ENCODE assay signal across 8 mouse cellular contexts in genomic region chr13:109901811-109902210, GRCm38 (mm10).
DNase-seq lines count a peak whose midpoint lies in the region; ATAC-seq lines count a peak whose summit lies in the region.

No protein-coding gene starts in this region.

- no peak for DNase-seq in intestine, embryonic 14.5 days (ENCODE audit: low spot score)
- no peak for DNase-seq in embryonic facial prominence, embryonic 10.5 days (ENCODE audit: low spot score)
- no peak for DNase-seq in hindbrain, embryonic 14.5 days (ENCODE audit: low spot score)
- no peak for DNase-seq in T-cell, adult 2 months (ENCODE audit: low spot score)
- no peak for DNase-seq in gastrocnemius, postnatal 36 days
- DNase-seq in kidney, adult 18-20 months = no peak

- H3K9ac ChIP-seq in intestine, embryonic 14.5 days (ENCODE audit: low read length) = no peak overlapping the region
- H3K9ac ChIP-seq in intestine, embryonic 16.5 days (ENCODE audit: low read depth, low read length) = no peak overlapping the region
- H3K9ac ChIP-seq in hindbrain, embryonic 14.5 days = 0 out of 2 replicates have a peak overlapping the region, but pooled peaks have one; percentile 88
- H3K9ac ChIP-seq in midbrain, embryonic 13.5 days (replicated peaks) = no peak overlapping the region

- ATAC-seq in intestine, embryonic 14.5 days (replicated peaks; ENCODE audit: low FRiP score, low TSS enrichment, low read depth) = no peak
- no peak for ATAC-seq in intestine, embryonic 16.5 days
- ATAC-seq in hindbrain, embryonic 14.5 days (ENCODE audit: low FRiP score) = no peak
- no peak for ATAC-seq in midbrain, embryonic 13.5 days

- WGBS in intestine, embryonic 14.5 days = 70% methylated on average over 5 of the region's 5 CpGs
- whole genome bisulfite sequencing in intestine, embryonic 16.5 days = 63% methylated on average over 5 of the region's 5 CpGs
- WGBS in embryonic facial prominence, embryonic 10.5 days = 63% methylated on average over 5 of the region's 5 CpGs
- 67% methylated on average over 5 of the region's 5 CpGs for WGBS in hindbrain, embryonic 14.5 days
- 68% methylated on average over 5 of the region's 5 CpGs for WGBS in midbrain, embryonic 13.5 days

- H3K36me3 ChIP-seq in intestine, embryonic 14.5 days (ENCODE audit: control insufficient read depth, insufficient read depth, low read length) = no peaks in the 10 kb centered on the region
- no peaks in the 10 kb centered on the region for H3K36me3 ChIP-seq in intestine, embryonic 16.5 days (ENCODE audit: control insufficient read depth, insufficient read depth, low read length)
- H3K36me3 ChIP-seq in embryonic facial prominence, embryonic 10.5 days (replicated peaks) = no peaks in the 10 kb centered on the region
- H3K36me3 ChIP-seq in hindbrain, embryonic 14.5 days (replicated peaks; ENCODE audit: control insufficient read depth, insufficient read depth) = no peaks in the 10 kb centered on the region
- no peaks in the 10 kb centered on the region for H3K36me3 ChIP-seq in midbrain, embryonic 13.5 days

- no peaks in the 10 kb centered on the region for H3K9me3 ChIP-seq in intestine, embryonic 14.5 days (ENCODE audit: control insufficient read depth, low read length)
- H3K9me3 ChIP-seq in intestine, embryonic 16.5 days (ENCODE audit: control insufficient read depth, low read length) = no peaks in the 10 kb centered on the region
- H3K9me3 ChIP-seq in embryonic facial prominence, embryonic 10.5 days = no peaks in the 10 kb centered on the region
- no peaks in the 10 kb centered on the region for H3K9me3 ChIP-seq in hindbrain, embryonic 14.5 days (ENCODE audit: control insufficient read depth, low read length)
- H3K9me3 ChIP-seq in midbrain, embryonic 13.5 days = no peaks in the 10 kb centered on the region

- H3K4me2 ChIP-seq in intestine, embryonic 14.5 days (ENCODE audit: low read length) = peak overlapping the region; percentile 82; the same call in 1 of the 2 replicates
- no peak overlapping the region for H3K4me2 ChIP-seq in intestine, embryonic 16.5 days (ENCODE audit: low read depth, low read length)
- H3K4me2 ChIP-seq in hindbrain, embryonic 14.5 days (replicated peaks) = peak overlapping the region; percentile 98
- H3K4me2 ChIP-seq in midbrain, embryonic 13.5 days (replicated peaks) = peak overlapping the region; percentile 95

- H3K4me3 ChIP-seq in intestine, embryonic 14.5 days (ENCODE audit: low read depth, low read length) = no peak overlapping the region
- no peak overlapping the region for H3K4me3 ChIP-seq in intestine, embryonic 16.5 days (ENCODE audit: low read length)
- H3K4me3 ChIP-seq in embryonic facial prominence, embryonic 10.5 days = peak overlapping the region; percentile 90
- H3K4me3 ChIP-seq in hindbrain, embryonic 14.5 days (replicated peaks; ENCODE audit: low read length) = peak overlapping the region; percentile 88
- peak overlapping the region; percentile 76; the same call in 1 of the 2 replicates for H3K4me3 ChIP-seq in midbrain, embryonic 13.5 days (replicated peaks)

- no peak overlapping the region for H3K27ac ChIP-seq in intestine, embryonic 14.5 days (ENCODE audit: low read depth)
- no peak overlapping the region for H3K27ac ChIP-seq in intestine, embryonic 16.5 days (ENCODE audit: low read length)
- H3K27ac ChIP-seq in embryonic facial prominence, embryonic 10.5 days (replicated peaks) = no peak overlapping the region
- no peak overlapping the region for H3K27ac ChIP-seq in hindbrain, embryonic 14.5 days
- H3K27ac ChIP-seq in midbrain, embryonic 13.5 days = no peak overlapping the region

- H3K4me1 ChIP-seq in intestine, embryonic 14.5 days (replicated peaks; ENCODE audit: control insufficient read depth, insufficient read depth, low read length) = peaks cover 14% of the 10 kb centered on the region; the same call in 1 of the 2 replicates
- peaks cover 9% of the 10 kb centered on the region; the same call in 1 of the 2 replicates for H3K4me1 ChIP-seq in intestine, embryonic 16.5 days (ENCODE audit: control insufficient read depth, insufficient read depth, low read length)
- peaks cover 54% of the 10 kb centered on the region for H3K4me1 ChIP-seq in embryonic facial prominence, embryonic 10.5 days
- peaks cover 21% of the 10 kb centered on the region for H3K4me1 ChIP-seq in hindbrain, embryonic 14.5 days (replicated peaks; ENCODE audit: control insufficient read depth, insufficient read depth, low read length)
- peaks cover 27% of the 10 kb centered on the region for H3K4me1 ChIP-seq in midbrain, embryonic 13.5 days (replicated peaks)

- peaks cover 3% of the 10 kb centered on the region; the same call in 1 of the 2 replicates for H3K27me3 ChIP-seq in intestine, embryonic 14.5 days (replicated peaks; ENCODE audit: control insufficient read depth, insufficient read depth, low read length)
- H3K27me3 ChIP-seq in intestine, embryonic 16.5 days (replicated peaks; ENCODE audit: control insufficient read depth, insufficient read depth, low read length) = no peaks in the 10 kb centered on the region
- H3K27me3 ChIP-seq in embryonic facial prominence, embryonic 10.5 days (replicated peaks; ENCODE audit: low read depth, poor library complexity, severe bottlenecking) = peaks cover 29% of the 10 kb centered on the region
- no peaks in the 10 kb centered on the region for H3K27me3 ChIP-seq in hindbrain, embryonic 14.5 days (ENCODE audit: control insufficient read depth, insufficient read depth, low read length)
- H3K27me3 ChIP-seq in midbrain, embryonic 13.5 days = peaks cover 4% of the 10 kb centered on the region; the same call in 1 of the 2 replicates

- intact Hi-C loops in gastrocnemius, postnatal 36 days (cut with DNase I) = loop anchor here (5.0 kb wide), 1 partner anchor 125 kb away; no protein-coding TSS in a partner anchor

Comparison
In these comparisons a context has a peak if more than half of its experiments do, and no peak if none do; other contexts are left out.
1. H3K4me3 ChIP-seq: peak in embryonic facial prominence, embryonic 10.5 days (single experiment), hindbrain, embryonic 14.5 days (single experiment) and midbrain, embryonic 13.5 days (single experiment); none in intestine, embryonic 14.5 days (single experiment) and intestine, embryonic 16.5 days (single experiment).